Mouse (Mus musculus) kidney, postnatal 14 days (tissue): Measurements from ENCODE around the gene Mst1.

Experiments used
- DNase-seq: peaks from one replicate; pipeline ENCODE4 v3.0.0; 2022; ENCODE audit warnings: mixed read lengths

Gene Mst1

GRCm38 (mm10) chr9:108104766-108105548, 24.7 kb downstream of the Mst1 start:
- no peak for DNase-seq

- DNase-seq, result no peak
Measured at GRCm38 (mm10) chr9:108105549-108105863, 25.3 kb downstream of the Mst1 start.

GRCm38 (mm10) chr9:108106090-108106489, 25.9 kb downstream of the Mst1 start:
- DNase-seq, result no peak

DNA sequence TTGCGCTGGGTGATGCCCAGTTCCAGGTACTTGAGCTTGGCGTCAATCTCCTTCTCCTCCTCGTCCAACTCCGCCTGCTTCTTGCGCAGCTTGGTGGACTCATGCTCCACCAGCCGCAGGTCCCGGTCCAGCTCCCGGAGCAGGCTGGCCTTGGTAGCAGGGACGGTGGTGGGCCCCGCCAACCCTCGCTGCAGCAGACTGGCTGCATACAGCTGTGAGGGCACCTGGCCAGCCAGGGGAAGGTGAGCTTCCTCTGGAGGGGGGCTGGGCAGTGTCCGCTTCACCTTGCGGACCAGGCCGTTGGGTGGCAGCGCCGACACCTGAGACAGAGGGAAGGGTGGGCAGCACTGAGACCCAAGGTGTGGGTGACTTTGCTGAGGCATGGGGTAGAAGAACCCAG, 27.6 kb downstream of the Mst1 start:
- no peak for DNase-seq

- DNase-seq, result no peak
Measured at GRCm38 (mm10) chr9:108110160-108110559, 29.9 kb downstream of the Mst1 start.

DNA sequence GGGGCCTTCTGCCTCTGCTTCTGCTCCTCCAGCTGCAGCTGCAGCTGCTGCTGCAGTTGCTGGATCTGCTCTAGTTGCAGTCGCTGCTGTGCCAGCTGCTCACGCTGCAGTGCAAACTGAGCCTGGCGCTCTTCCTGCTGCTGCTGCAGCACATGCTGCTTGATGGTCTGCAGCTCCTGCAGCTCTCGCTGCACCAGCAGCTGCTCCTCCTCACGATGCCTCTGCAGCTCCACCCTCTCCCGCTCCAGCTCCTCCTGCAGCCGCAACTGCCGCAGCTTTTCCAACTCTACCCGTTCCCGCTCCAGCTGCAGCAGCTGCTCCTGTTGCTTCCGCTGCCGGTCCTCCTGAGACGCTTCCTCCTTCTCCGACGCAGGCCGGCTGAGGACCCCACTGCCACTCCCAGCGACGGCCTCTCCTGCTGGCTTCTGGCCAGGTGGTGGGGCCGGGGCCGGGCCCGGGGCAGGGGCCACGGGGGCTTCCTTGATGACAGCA, 30.9 kb downstream of the Mst1 start:
- DNase-seq, result no peak

DNA sequence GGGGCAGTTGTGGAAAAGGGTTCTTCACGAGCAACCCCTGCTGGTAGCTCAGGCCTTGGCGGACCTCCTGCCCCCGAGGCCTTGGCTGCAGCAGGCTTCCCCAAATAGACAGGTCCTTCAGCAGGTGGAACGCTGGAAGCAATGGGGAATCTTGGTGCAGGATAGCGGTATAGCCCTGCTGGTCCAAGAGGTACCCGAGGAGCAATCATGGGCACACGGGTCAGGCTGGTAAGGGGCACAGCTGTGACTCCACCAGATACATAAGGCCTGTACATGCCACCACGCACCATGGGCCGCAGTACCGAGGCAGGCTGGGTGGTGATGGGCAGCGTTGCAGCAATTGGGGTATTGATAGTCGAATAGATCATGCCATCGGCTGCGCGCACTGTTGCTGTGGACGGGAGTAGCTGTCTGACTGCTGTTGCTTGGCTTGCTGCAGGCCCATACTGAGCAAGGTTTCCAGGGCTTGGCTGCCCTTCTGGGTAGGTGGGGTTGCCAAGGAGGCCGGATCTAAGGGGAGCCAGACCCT, 31.4 kb downstream of the Mst1 start:
- DNase-seq, result no peak

DNA sequence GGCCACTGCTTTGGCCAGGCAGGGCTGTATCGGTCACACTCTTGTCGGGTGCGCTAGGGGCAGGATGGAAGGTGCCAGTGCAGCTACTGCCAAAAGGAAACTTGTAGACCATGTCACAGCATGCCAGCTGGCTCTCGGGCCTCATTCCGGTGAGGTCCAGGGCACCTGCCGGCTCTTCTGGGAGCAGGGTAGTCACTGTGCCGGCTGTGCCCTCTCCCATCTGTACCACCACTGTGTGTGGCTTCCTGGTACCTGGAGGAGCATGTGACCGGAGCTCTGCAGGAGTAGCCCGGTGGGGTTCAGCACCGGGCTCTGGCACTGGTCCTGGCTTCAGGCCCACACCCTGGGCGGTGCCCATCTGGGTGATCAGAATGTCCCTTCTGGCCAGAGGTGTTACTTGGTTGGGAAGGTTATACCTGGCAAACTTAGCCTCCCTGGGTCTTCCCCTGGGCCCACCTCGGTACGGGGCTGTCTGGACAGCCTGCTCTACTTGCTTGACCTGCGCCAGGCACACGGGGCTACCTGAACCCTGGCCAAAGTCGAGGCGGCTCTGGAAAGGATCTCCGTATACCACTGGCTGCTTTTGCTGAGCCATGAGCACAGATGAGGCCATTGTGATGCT, 32.6 kb downstream of the Mst1 start:
- DNase-seq, result no peak

DNA sequence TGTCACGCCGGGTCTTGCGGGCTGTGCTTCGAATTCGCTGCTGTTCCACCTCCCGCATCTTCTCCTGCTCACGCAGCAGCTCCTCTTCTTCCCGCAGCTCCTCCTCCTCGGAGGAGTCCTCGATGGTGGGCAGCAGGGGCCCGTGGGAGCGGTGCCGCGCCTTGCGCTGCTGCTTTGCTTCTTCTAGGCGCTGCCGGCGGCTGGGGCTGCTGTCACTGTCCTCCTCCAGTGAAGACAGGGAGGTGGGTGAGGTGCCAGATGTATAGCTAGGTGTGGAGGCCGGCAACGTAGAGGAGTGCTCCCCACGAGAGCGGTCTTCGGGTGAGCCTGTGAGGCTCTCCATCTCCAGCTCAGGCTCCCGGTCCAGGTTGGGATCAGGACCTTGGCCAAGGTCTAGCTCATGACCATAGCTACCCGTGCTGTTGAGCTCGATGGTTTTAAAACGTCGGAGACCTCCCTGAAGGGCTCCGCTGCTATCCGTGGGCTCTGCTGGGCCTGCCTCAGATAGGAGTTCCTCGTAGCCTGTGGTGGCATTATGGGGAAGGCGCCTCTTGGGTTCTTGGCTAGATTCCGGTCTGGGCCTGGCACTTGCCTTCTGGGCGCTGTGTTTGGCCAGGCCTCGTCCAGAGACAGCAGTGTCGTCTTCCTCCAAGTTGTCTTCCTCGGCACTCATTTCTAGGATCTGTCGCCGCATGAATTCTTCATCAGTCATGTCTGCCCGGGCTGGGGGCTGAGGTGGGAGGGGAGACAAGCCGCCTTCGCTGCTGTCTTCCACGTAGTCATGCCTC, 35.2 kb downstream of the Mst1 start:
- DNase-seq, result no peak

- DNase-seq, result no peak
Measured at GRCm38 (mm10) chr9:108117143-108117542, 36.9 kb downstream of the Mst1 start.

GRCm38 (mm10) chr9:108119891-108120411, 39.7 kb downstream of the Mst1 start:
- peak; percentile 84 for DNase-seq

GRCm38 (mm10) chr9:108120671-108121070, 40.4 kb downstream of the Mst1 start:
- DNase-seq, result no peak

DNA sequence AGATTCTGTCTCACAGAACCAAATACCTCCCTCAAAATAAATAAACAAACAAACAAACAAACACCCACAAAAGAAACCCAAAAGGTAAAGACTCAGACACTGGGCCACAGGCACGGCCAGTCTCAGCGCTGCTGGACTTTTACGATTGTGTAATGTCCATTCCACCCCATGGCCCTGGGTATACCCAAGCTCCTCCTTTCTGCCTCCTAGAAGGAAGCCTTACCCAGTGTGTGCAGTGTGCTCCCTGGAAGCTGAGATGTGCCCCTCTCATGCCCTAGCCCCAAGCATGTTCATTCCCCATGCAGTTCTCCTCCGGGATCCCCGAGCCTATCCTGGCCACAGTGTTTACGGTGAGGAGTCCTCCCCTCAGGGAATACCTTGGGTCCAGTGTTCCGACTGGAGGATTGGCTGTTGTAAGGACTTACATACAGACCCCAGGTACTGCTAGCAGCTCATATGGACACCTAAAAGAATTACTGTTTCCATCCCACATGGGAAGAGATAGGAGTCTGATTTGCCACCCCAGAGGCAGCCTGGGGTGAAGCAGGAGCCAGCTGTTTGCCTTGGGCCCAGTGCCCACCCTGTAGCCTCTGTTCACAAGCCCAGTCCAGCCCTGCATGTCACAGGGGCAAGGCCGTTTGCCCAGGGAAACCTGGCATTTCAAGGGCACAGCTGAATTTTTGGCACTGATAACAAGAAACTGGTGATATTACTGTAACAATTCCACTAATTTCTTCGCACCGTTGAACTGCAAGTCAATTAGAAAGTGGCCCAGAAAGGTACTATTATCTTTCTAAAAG, 41.1 kb downstream of the Mst1 start:
- no peak for DNase-seq

DNA sequence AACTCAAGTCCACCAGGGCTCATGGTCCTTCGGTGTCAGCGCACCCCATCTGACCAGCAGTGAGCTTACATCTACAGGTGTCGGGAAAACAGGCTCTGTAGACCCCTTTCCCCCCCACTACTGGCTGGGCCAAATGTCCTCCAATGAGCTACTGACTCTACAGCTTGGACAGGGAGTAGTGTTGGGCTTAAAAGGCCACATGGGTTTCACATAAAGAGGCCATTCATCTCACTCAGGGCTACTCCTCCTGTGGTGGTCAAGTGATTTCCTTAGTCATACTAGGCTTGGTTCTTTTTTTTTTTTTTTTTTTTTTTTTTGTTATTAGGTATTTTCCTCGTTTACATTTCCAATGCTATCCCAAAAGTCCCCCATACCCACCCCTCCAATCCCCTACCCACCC, 43.7 kb downstream of the Mst1 start:
- no peak for DNase-seq

- DNase-seq, result no peak
Measured at GRCm38 (mm10) chr9:108125731-108126130, 45.5 kb downstream of the Mst1 start.

DNA sequence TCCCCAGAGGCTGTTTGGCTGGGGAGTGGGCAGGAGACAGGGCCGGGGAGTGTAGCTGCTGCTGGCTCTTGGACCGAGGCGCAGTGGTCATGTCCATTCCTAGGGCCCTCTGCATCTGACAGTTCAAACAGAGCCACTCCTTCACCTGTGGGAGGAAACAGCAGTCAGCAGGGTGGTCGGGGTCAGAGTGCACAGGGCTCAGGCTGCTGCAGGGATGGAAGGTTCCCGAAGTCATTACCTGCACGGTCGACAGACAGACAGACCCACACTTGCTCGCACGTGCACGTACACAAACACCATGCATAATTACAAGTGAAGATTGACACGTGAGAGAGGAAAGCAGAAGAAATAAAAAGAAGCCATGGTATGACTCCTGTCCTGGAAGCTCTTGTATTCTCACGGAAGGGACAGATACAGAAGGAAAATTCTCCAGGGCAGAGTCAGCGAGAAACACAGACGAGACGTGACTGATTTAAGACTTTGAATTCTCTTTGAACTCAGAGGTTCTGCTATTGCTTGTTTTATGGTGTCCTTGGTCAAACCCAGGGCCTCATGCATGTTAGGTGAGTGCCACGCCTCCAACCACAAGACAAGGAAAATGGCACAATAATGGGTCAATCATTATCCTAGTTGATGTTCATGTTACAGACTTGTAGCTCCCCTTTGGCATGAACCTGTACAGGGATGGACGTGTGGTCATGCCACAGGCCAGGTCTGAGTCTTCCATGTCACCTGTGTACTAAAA, 46.4 kb downstream of the Mst1 start:
- no peak for DNase-seq

DNA sequence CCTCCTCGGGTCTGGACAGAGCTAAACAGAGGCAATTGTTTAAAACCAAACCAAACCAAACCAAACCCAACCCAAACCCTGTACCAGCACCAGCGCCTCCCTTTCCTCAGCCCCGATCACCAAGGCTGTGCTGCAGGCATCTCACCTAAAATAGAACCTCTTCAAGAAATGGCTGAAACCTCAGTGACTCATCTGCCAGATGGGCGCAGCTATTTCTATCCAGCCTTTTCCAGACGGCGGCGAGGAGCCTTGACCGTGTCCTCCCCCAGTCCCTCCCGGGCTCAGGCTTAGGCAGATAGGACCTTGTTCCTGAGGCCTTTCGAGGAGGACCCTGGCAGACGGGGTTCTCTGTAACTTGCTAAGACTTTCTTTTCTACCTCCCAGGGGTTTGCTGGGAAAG, 48.0 kb downstream of the Mst1 start:
- no peak for DNase-seq

DNA sequence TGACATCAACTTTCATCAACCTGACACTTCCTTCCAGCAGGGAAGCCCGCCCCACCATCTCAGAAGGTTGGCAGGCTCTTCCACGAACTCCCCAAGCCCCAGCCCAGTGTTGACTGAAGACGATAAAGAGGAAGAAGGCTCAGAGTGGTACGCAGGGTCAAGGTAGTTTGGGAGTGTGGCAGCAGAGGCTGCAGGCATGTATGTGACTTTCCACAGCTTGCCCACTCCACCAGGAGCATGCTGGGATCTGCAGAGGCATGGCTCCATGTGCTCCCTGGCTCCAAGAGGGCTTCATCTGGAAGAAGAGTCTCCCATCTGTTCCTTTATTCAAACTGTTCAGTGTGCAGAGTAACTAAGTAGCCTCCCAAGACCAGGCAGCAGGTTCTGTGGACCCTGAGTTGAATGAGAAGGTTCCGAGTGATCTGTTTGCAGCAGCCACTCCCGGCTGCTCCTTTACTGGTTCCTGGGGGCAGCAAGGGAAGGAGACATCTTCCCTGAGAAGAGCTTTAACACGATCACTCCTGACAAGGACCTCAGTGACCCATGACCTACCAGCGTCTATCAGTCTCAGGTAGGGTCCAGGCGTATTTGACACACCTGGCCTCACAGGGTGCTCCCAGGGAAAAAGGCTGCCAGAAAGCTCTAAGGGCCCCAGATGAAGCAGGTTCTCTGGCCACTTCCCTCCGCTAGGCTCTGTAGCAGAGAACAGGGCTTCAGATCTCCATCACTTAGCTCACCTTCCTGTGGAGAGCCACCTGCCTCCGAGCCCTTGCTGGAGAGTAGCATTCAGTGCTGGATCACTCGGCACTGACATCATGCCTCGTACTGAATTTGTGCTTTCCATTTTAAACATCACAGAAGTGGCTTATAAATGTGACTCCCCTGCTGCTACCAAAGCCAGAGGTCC, 49.1 kb downstream of the Mst1 start:
- no peak for DNase-seq

DNA sequence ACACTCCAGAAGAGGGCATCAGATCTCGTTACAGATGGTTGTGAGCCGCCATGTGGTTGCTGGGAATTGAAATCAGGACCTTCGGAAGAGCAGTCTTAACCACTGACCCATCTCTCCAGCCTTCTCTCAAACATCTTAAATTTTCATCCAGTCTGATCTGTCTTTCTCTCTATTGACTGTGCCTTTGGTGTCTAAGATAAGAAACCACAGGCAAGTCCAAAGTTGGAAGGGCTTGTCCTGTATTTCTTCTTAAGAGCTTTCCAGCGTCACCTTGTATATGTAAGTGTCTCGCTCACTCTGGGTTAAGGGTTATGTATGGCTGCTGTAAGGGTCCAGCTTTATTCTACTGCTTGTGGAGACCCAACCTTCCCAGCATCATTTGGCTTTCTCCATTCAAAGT, 51.3 kb downstream of the Mst1 start:
- no peak for DNase-seq

- no peak for DNase-seq
Measured at GRCm38 (mm10) chr9:108132373-108132772, 52.1 kb downstream of the Mst1 start.

DNA sequence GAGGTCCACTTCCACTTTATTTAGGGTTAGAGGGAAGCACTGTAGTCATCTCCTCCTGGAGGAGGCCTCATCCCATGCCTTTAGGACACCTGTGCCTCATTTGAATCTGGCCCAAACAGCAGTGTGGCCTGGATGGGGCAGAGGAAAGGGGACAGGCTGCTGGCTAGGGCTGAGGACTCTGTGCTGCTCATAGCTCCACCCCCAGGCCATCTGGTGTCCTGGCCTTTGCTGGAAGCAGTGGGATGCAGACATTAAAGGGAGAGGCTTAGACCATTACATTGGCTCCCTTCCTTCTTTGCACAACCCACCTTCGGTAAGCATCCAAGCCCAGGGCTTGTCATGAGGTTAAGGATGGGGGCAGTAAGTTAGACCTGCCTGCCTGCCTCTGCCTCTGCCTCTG, 53.2 kb downstream of the Mst1 start:
- DNase-seq, result no peak
